Mouse (Mus musculus) spleen, embryonic (tissue): ENCODE results near the gene Olfr466.

Experiments used
- CTCF ChIA-PET: fragments of 350-600 bp; sonication (Branson Sonifier 250); formaldehyde crosslinking; loops from one replicate; lab custom pipeline; 2022; lab: Charles Lee

Olfr466 gene

DNA sequence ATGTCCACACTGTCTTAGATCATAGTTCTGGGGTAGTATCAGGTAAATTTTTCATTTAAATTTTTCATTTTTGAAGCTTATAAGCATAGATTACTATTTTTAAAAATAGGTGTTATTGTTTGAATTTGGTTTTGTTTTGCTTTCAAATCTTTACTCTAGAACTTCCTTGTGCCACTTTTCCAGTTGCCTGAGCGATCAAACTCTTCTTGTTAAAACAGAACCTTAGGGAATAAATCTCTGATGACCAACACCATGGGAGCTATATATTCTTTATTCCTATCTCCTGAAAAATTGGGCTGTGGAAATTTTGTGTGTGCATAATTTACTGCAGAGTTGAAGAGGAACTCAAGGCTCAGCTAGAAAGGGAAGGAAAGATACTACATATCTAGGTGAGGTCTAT, at the start of gene Olfr466:
Olfr466 (plus strand) TSS at position 301 of the 400 bp plus-strand sequence.
- CTCF ChIA-PET = no interaction called here

DNA sequence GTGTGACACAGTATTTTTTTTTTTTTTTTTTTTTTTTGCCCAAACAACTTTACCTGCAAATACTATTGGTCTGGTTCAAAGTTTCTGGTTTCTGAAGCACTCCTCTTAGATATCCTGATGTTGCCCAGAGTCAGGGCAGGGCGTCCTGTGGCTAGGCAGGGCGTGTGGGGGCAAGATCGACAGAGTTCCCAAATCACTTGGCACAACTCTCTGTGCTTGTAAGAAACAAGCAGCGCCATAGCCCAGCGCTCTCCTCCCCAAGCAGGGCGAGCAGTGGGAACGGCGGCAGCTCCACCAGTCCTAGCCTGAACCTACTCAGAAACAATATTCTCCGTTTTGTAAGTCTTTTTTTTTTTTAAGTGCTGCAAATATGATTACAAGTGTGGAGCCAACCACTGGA, 49.4 kb upstream of the Olfr466 start:
- CTCF ChIA-PET = no interaction called here

DNA sequence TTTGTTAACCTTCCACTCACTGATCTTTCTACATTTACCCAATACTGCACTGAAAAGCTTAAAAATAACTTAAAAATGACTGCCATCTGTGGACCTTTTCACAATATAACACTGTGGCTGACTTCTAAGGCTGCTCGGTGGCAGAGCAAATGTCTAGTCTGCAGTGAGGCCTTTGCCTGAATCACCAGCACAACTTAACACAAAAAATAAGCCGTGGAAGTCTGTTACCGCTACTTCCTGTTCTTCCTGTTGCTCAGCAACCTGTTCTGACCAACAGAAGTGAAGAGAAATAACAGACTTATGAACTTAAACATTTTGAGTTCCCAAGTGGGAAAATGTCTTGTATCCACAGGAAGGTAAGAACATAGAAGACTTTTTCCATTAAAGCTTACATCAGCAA, 48.8 kb upstream of the Olfr466 start:
- CTCF ChIA-PET = no interaction called here

DNA sequence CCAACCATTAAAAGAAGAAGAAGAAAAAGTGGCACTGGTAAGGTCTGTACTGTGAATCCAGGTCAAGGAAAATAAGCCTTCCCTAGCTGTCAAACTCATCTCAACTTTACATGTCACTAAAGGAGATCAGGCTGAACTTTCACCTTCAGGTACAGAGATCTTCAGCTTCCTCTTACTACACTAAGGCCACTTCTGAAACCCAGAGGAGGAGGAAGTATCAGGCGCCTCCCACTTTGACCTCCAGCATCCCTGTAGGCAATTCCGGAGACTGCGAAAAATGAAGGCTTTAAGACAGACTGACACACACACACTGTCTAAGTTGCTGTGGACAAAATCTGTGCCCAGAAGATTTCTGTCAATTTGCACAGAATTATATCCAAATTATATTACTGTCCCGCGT, 38.1 kb upstream of the Olfr466 start:
- CTCF ChIA-PET = no interaction called here

DNA sequence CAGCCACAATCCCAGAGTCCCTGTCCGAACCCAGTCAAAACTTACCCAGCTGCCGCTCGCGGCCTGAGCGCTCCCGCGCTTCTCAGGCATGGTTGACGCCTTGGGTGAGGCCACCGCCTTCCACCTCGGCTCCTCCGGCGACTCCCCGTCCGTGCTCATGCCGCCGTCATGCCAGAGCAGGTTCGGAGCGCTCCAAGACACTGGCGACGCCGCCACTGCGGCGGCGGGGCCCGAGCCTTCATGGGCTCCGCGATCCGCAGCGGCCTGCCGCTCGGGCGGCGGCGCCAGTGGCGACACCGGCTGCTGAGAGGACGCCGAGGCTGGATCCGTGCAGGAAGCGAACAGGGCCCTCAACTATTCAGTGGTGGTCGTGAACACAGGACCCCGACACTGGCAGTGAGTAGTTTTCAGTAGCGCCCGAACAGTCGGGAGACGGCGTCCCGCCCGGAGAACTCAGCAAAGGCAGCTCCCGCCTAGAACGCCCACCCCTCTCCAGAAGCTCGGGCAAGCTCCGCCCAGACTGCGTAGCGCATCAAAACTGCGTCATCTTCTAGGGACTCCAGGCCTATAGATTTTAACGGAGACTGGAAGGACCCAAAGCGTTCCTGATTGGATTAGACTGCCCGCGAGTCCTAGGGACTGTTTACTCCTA, 37.5 kb upstream of the Olfr466 start, which contains the start of gene Mfsd14b:
Mfsd14b (minus strand) TSS at position 517 of the 652 bp plus-strand sequence.
- CTCF ChIA-PET = no interaction called here

DNA sequence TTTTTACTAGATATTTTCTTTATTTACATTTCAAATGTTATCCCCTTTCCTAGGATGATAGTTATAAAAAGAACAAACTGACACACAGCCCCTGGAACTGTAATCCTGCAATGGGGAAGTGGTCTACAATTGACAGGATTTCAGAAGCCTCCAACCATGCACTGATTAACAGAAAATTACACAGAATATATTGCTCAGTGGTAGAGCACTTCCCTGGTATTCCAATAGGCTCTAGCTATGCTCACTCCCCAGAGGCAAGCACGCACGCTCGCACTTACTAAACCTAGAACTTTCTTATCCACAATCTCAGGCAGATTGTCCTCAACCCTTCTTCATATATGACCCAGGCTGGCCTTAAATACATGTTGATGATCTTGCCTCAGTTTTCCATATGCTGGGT, 36.8 kb upstream of the Olfr466 start:
- CTCF ChIA-PET = no interaction called here

DNA sequence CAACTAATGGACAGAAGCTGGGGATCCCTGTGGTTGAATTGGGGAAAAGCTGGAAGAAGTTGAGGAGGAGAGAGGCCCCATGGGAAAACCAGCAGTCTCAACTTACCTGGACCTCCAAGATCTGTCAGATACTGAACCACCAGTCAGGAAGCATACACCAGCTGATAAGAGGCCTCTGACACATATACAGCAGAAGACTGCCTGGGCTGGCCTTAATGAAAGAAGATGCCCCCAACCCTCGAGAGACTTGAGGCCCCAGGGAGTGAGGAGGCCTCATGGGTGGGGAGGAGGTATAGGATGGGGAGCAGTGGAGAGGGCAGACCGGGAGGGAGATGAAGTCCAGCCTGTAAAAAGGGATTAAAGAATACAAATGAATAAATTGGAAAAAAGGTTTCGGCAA, 29.1 kb upstream of the Olfr466 start:
- CTCF ChIA-PET = no interaction called here

DNA sequence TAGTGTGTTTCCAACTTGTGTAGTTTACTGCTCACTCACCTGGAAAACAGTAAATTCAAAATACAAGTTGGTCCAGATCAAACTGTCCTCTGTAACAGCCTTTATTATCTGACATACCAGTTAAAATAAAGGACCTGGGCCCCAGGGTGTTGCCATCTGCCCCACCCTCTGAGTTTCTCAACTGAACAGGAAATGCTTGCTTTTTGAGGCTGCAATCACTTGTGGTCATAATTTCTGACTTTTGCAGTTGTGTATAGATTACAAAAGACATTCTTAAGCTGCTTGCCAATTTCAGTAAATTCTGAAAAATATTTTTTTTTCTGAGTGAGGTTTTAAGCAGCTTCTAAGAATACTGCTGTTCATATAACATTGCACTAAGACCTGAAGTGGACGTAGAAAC, 27.9 kb upstream of the Olfr466 start:
- CTCF ChIA-PET = no interaction called here

DNA sequence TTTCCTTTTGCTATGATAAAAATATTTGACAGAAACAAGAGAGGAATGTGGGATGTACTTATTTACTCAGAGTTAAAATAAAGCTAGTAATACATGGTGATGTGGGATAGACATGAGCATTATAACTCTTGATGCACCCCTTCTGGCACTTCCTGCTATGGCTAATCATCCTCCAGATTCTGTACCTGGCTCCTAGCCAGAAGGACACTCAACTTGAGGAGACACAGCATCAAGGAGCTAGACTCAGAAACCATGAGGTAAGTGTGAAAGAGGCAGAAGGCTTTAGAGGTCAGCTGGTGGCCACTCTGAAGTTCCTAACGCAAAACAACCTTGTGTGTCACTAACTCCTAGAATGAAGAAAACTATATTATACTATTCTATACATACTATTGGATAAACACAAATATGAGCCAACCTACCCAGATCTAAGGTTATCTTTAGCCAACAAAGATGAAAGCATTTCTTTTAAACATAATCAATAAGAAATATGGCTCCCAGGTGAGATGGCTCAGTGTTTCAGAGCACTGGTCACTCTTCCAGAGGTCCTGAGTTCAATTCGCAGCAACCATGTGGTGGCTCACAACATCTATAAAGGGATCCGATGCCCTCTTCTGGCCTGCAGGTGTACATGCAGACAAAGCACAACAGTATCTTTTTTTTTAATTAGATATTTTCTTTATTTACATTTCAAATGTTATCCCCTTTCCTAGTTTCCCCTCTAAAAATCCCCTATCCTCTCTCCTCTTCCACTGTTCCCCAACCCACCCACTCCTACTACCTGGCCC, 22.8 kb upstream of the Olfr466 start:
- CTCF ChIA-PET = no interaction called here

DNA sequence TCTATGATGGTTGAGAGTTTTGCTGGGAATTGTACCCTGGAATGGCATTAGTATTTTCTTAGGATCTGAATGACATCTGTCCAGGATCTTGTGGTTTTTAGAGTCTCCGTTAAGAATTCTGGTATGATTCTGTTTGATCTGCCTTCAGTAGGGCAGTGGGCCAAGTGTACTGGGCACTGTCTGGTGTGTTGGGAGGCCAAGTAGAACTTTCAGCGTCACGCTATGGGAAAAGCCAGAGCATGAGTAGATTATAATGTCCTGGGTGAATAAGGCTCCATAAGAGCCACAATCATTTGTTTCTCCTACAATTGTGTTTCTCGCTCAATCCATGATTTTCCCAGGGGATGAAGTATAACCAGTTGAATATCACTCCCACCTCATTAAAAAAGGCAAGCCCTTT, 12.3 kb upstream of the Olfr466 start, which contains the start of gene Olfr465-ps1:
Olfr465-ps1 (plus strand) TSS at position 301 of the 400 bp plus-strand sequence.
- CTCF ChIA-PET = no interaction called here

DNA sequence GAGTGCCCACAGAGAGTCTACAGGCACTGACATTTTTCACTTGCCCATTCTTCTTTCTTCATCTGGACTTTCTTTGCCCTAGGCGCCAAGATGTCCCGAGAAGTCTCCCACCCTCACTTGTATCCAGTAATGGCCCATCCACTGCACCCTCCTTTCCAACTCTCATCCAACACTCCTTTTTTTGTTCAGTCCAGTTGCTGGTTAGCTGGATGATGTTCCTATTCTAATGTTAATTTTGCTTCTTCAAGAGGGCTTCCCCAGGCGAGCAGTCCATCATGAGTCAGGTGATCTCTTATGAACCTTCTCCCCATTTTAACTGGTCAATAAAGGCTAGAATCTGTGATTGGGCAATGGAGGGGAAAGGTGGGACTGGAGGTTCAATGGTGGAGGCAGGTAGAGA, 24.1 kb downstream of the Olfr466 start:
- CTCF ChIA-PET = no interaction called here

DNA sequence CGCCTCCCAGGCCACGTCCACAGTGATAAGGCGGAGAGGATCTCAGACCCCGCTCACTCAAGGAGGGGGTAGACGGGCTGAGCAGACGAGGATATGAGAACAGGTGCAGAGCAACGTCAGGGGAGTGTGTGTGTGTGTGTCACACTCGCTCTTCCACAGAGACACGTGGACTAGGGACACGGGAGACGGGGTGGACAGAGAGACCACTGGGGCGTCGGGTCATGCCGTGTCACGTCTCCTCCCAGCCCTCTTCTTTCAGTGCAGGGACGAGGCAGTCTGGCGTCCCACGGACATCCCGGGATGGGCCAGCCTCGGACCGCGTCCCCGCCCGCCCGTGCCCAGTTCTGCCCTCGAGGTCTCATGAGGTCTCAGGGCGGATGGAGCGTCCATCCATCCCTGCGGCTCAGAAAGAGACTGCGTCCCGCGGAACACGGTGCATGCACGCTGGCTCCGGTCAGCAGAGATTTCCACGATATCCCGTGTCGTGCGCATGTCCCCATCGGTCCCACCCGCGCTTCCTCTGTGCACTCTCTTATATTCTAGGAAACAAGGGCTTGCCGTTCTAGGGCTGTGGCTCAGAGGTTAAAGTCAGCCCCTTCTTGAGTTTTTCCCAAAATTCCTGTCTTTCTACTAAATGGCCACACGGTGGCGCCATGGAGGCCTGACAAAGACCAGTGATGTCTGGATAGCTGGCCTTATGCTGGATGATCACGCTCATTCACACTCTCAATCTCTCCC, 25.9 kb downstream of the Olfr466 start:
- CTCF ChIA-PET = interaction anchor here (0.7 kb wide), 1 partner anchor 579 kb away, joined by 3 read pairs; no protein-coding TSS in a partner anchor

DNA sequence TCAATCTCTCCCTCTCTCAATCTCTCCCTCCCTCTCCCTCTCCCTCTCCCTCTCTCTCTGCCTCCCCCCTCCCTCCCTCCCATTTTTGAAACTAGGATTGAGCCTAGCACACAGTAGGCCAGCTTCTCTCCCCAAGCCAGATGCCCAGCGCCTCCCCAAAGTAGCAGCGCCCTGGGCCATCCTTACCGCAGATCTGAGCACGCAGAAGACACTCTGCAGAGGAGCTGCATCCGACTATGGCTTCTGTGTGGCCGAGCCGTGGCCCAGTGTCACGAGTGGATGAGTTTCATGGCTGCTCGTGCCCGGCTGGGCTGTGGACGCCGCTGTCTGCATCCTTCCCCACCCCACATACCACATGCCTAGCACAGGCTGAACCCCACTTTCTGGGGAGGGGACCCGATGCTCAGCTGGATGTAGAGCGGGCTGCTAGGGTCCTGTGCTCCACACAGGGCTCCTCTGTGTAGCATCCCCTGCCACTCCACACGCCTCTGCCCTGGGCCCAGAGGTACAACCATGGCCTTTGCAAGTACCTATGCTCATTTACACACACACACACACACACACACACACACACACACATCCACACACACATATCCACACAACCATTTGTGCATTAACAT, 26.5 kb downstream of the Olfr466 start:
- CTCF ChIA-PET = interaction anchor here (0.7 kb wide), 1 partner anchor 580 kb away, joined by 3 read pairs; no protein-coding TSS in a partner anchor

DNA sequence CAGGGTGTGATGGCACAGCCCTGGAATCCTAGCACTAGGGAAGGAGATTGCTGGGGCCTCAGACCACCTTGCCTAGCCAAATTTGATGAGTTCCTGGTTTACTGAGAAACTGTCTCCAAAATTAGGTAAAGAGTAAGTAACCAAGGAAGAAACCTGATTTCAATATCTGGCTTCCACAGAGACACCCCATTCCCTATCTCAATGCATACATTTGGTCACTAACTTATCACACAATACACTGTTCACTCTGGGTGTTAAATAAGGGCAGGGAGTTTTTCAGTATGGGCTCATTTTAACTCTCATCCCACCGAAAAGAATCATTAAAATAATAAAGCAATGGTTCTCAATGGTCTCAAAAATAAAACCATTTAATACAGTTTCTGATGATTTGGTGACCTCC, 50.6 kb downstream of the Olfr466 start:
- CTCF ChIA-PET = no interaction called here
